Mouse (Mus musculus) lung, postnatal 0 days (tissue): ENCODE measurements around the gene Trp53rka. TPM values are rescaled to one million over a fixed set of nuclear protein-coding genes. Genes with fewer than 3 reads are reported as not detected.

Source experiments
- ATAC-seq: fragments of 200-750 bp; cut with Nextera tagmentation; 2 replicates; pipeline ENCODE4 v1.8.0; 2017; ENCODE audit warnings: moderate library complexity
- DNase-seq: peaks from one replicate; pipeline ENCODE4 v3.0.0-alpha.2; 2016; ENCODE audit warnings: low spot score
- H3K27ac ChIP-seq: fragments of 300-500 bp; sonication (generic); 2 replicates; pipeline ENCODE4 v1.5.1; 2014; ENCODE audit warnings: antibody characterized with exemption, mild to moderate bottlenecking, low read length, mixed read lengths
- H3K27me3 ChIP-seq: fragments of 300-500 bp; sonication (generic); replicated peaks from 2 replicates; pipeline ENCODE4 v1.6.1; 2014; ENCODE audit warnings: low read length, mixed read lengths; ENCODE audit not compliant: insufficient read depth
- H3K36me3 ChIP-seq: fragments of 300-500 bp; sonication (generic); 2 replicates; pipeline ENCODE4 v1.6.1; 2014; ENCODE audit warnings: low read length, mixed read lengths; ENCODE audit not compliant: insufficient read depth
- H3K4me1 ChIP-seq: fragments of 300-500 bp; sonication (generic); 2 replicates; pipeline ENCODE4 v1.6.1; 2014; ENCODE audit warnings: antibody characterized with exemption, low read depth, low read length, mixed read lengths; ENCODE audit not compliant: insufficient read depth
- H3K4me2 ChIP-seq: fragments of 300-500 bp; sonication (generic); replicated peaks from 2 replicates; pipeline ENCODE4 v1.6.1; 2014; ENCODE audit warnings: low read depth, mild to moderate bottlenecking, low read length, moderate library complexity, mixed read lengths
- H3K4me3 ChIP-seq: fragments of 300-500 bp; sonication (generic); 2 replicates; pipeline ENCODE4 v1.5.1; 2014; ENCODE audit warnings: low read depth, low read length
- H3K9ac ChIP-seq: fragments of 300-500 bp; sonication (generic); replicated peaks from 2 replicates; pipeline ENCODE4 v1.6.1; 2014; ENCODE audit warnings: low read depth, mild to moderate bottlenecking
- H3K9me3 ChIP-seq: fragments of 300-500 bp; sonication (generic); 2 replicates; pipeline ENCODE4 v1.6.1; 2016; ENCODE audit warnings: low read length, mixed read lengths
- CTCF ChIP-seq: IDR thresholded peaks from 2 replicates; pipeline ENCODE4 v1.5.1; 2016; ENCODE audit warnings: antibody characterized with exemption, mild to moderate bottlenecking
- EP300 ChIP-seq: IDR thresholded peaks from 2 replicates; pipeline ENCODE4 v1.6.1; 2016; ENCODE audit warnings: antibody characterized with exemption, mild to moderate bottlenecking, control low read depth
- WGBS: fragments of 180-500 bp; shearing (Covaris S2); extraction: QIAGEN DNeasy Blood & Tissue Kit; methylation state at CpG from one replicate; pipeline ENCODE4 v1.1.7; 2014; 5-methylcytosine and 5-hydroxymethylcytosine counted together
- polyA plus RNA-seq: library from polyadenylated mRNA; unstranded; fragments of >200 nt; fragmentation: Nextera tagmentation; extraction: Ambion mirVana; gene quantifications from 2 replicates; pipeline ENCODE4 v1.2.1, GENCODE M21; 2015

The Trp53rka gene
- polyA plus RNA-seq = 21.5 and 22.5 TPM in 2 replicates

DNA sequence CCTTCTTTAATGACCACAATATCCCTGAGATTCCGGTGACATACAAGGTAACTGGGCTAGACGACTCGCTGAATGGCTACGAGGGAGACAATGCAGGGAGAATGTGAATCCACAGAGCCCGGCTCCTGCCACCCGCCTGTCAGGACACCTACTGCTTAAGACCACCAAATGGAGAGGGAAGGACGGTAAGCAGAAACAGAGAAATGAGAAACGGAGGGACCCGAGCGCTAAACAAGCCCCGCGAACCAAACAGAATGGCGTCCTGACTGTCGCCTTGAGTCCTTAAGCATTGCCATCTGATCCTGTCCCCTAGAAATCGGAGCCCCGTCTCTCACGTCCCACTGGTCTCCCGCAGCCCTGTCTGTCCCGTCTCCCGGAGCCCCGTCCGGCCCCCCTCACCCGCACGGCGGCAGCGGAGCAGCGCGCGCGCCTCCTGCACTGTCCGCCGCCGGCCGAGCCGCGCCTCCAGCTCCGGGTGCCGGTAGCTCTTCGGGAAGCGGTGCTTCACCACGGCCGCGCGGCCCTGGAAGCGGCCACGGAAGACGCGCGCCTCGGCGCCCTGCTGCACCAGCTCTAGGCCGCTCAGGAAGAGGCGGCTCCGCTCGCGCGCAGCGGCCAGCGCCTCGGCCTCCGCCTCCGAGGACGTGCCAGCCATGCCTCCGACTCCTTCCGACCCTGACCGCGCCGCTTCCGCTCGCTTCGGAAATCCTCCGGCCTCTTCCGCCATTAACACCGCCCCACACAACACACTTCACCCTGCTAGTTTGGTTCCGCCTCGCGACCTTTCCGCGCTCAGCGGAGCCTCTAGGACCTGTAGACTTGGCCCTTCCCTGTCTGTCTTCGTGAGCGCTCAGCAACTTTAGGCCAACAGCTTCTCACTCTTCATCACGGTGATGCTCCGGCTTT is at the start of gene Trp53rka:
Trp53rka (minus strand) TSS at position 677 of the 906 bp plus-strand sequence.
- H3K27me3 ChIP-seq = no peaks in the 10 kb centered on the region
- WGBS = 3% methylated on average over 57 of the region's 84 CpGs
- H3K4me2 ChIP-seq = peak within 1 kb of the TSS; percentile 74
- H3K36me3 ChIP-seq = no peaks in the 10 kb centered on the region
- peak; percentile 1; the same call in 1 of the 2 replicates for TF ChIP-seq CTCF
- no peak for TF ChIP-seq EP300
- H3K4me1 ChIP-seq = no peaks in the 10 kb centered on the region; the same call in 1 of the 2 replicates
- H3K9me3 ChIP-seq = no peaks in the 10 kb centered on the region
- peak within 1 kb of the TSS; percentile 74 for H3K27ac ChIP-seq
- peak within 1 kb of the TSS; percentile 67 for H3K9ac ChIP-seq
- DNase-seq (peak; percentile 86), ATAC-seq (peak; percentile 95)
- peak within 1 kb of the TSS; percentile 63 for H3K4me3 ChIP-seq

DNA sequence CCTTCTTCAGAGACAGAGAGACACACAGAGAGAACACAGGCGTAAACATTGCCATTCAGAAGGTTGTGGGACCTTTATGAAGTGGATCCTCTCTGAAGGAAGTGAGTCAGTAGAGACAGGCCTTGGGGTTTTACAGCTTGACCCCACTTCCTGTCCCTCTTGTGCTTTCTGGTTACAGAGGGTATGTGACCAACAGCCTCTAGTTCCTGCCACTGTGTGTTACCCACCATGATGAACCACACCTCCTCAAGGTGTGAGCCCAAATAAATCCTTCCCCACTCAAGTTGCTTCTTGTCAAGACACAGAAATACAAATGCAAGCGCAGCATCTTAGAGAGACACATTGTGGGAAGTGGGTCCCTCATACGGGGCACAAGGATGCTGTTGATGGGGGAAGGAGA is 47.9 kb upstream of the Trp53rka start:
- no peaks in the 10 kb centered on the region for H3K36me3 ChIP-seq
- no peaks in the 10 kb centered on the region for H3K4me1 ChIP-seq
- H3K4me2 ChIP-seq = no peak overlapping the region
- no peak overlapping the region for H3K4me3 ChIP-seq
- no peaks in the 10 kb centered on the region for H3K27me3 ChIP-seq
- ATAC-seq (no peak), DNase-seq (no peak)
- TF ChIP-seq EP300 (no peak), CTCF (no peak)
- no peak overlapping the region for H3K9ac ChIP-seq
- WGBS = 65% methylated on average over 3 of the region's 3 CpGs
- H3K9me3 ChIP-seq = no peaks in the 10 kb centered on the region
- H3K27ac ChIP-seq = no peak overlapping the region

DNA sequence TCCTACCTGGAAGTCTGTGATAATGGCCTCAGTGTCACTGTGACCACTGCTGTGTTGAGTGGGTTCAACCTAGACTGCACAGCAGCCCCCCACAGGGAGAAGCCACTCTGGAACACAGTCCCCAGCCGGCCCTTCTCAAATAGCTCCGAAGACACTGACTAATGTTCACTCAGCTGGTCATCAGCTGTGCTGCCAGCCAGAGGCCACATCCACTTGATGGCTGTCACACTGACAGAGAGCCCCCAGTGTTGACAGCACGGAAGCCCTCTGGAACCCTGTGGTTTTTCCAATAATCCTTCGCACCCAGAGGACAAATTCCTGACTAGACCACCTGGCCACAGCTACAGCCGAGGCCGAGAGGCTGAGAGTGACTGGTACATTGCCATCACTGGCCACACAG is 40.7 kb upstream of the Trp53rka start:
- Histone ChIP-seq H3K36me3 (no peaks in the 10 kb centered on the region), H3K4me3 (no peak overlapping the region), H3K27ac (no peak overlapping the region), H3K27me3 (no peaks in the 10 kb centered on the region), H3K4me1 (no peaks in the 10 kb centered on the region), H3K9ac (no peak overlapping the region), H3K4me2 (no peak overlapping the region), H3K9me3 (no peaks in the 10 kb centered on the region)
- no peak for DNase-seq
- WGBS = 55% methylated on average over 6 of the region's 6 CpGs
- ATAC-seq = no peak
- no peak for TF ChIP-seq CTCF
- no peak for TF ChIP-seq EP300

DNA sequence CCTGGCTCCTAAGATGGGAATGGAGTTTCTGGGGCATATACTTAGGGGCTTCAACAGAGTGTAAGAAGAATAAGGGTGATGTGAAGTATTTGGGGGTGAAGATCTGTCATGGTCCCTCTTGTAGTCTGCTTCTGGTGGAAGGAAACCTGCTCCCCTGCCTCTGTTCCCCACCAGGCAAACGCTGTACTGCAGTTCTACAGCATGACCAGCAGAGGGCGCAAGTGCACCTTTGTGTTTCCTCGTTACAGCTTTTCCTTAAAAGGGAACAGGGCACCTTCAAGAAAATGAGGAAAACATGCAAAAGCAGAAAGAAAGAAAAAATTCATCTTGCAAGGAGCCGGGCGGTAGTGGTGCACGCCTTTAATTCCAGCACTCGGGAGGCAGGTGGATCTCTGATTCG is 36.0 kb upstream of the Trp53rka start:
- Histone ChIP-seq H3K4me2 (no peak overlapping the region), H3K4me3 (no peak overlapping the region), H3K27ac (no peak overlapping the region), H3K27me3 (no peaks in the 10 kb centered on the region), H3K4me1 (no peaks in the 10 kb centered on the region), H3K9ac (no peak overlapping the region), H3K9me3 (no peaks in the 10 kb centered on the region), H3K36me3 (no peaks in the 10 kb centered on the region)
- TF ChIP-seq EP300 (no peak), CTCF (peak; percentile 99)
- DNase-seq (peak; percentile 66), ATAC-seq (no peak)
- WGBS = 17% methylated on average over 8 of the region's 8 CpGs

GRCm38 (mm10) chr2:165525609-165526008 is 32.5 kb upstream of the Trp53rka start:
- Histone ChIP-seq H3K36me3 (no peaks in the 10 kb centered on the region), H3K9me3 (no peaks in the 10 kb centered on the region), H3K4me2 (no peak overlapping the region), H3K4me1 (no peaks in the 10 kb centered on the region), H3K9ac (no peak overlapping the region), H3K4me3 (no peak overlapping the region), H3K27me3 (no peaks in the 10 kb centered on the region), H3K27ac (no peak overlapping the region)
- no peak for ATAC-seq
- TF ChIP-seq CTCF (peak; percentile 22), EP300 (no peak)
- 53% methylated on average over 4 of the region's 4 CpGs for WGBS
- DNase-seq = no peak

DNA sequence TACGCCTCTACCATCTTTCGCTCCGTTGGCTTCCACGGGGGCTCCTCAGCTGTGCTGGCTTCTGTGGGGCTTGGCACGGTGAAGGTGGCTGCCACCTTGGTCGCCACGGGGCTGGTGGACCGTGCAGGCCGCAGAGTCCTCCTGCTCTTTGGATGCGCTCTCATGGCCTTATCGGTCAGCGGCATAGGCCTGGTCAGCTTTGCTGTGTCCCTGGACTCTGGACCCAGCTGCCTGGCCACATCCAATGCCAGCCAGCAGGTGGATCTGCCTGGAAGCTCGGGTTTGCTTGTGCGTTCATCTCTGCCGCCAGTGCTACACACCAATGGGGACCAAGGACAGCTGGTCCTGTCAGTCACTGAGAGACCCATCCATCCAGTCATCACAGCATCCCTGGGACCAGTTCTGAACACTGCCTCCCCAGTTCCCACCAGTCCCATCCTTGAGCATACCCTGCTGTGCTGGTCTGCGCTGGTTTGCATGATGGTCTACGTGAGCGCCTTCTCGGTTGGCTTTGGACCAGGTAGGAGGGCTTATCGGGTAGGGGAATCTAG is 22.1 kb upstream of the Trp53rka start:
- H3K9me3 ChIP-seq = no peaks in the 10 kb centered on the region
- 94% methylated on average over 20 of the region's 20 CpGs for WGBS
- ATAC-seq = no peak

More for the DNA sequence above, 22.1 kb upstream of the Trp53rka start:
- peaks cover 4% of the 10 kb centered on the region; the same call in 1 of the 2 replicates for H3K36me3 ChIP-seq
- TF ChIP-seq CTCF (no peak), EP300 (no peak)
- no peaks in the 10 kb centered on the region for H3K27me3 ChIP-seq
- H3K27ac ChIP-seq = no peak overlapping the region
- no peak overlapping the region for H3K4me2 ChIP-seq
- H3K4me3 ChIP-seq = no peak overlapping the region
- no peak overlapping the region for H3K9ac ChIP-seq
- H3K4me1 ChIP-seq = 0 out of 2 replicates have a peak, but pooled peaks cover 3% of the 10 kb centered on the region
- no peak for DNase-seq
